Mouse (Mus musculus) hindbrain, postnatal 0 days (tissue): ENCODE measurements around the gene Spag4. TPM values are rescaled to one million over a fixed set of nuclear protein-coding genes. Genes with fewer than 3 reads are reported as not detected.
"Not testable (repeated sequence)": the region's sequence is repeated elsewhere in the genome, so short reads cannot be mapped to it uniquely, and the experiment has no call there.

Experiments
- ATAC-seq: fragments of 200-750 bp; cut with Nextera tagmentation; 2 replicates; pipeline ENCODE4 v1.8.0; 2017; ENCODE audit warnings: mild to moderate bottlenecking, moderate TSS enrichment, moderate library complexity
- DNase-seq: peaks from one replicate; pipeline ENCODE4 v3.0.0-alpha.2; 2015; ENCODE audit warnings: low spot score
- H3K27ac ChIP-seq: fragments of 300-500 bp; sonication (generic); 2 replicates; pipeline ENCODE4 v1.5.1; 2014; ENCODE audit warnings: mild to moderate bottlenecking
- H3K27me3 ChIP-seq: fragments of 300-500 bp; sonication (generic); 2 replicates; pipeline ENCODE4 v1.6.1; 2014; ENCODE audit warnings: low read length, mixed read lengths; ENCODE audit not compliant: insufficient read depth
- H3K36me3 ChIP-seq: fragments of 300-500 bp; sonication (generic); 2 replicates; pipeline ENCODE4 v1.6.1; 2014; ENCODE audit warnings: low read length, mixed read lengths; ENCODE audit not compliant: insufficient read depth
- H3K4me1 ChIP-seq: fragments of 300-500 bp; sonication (generic); 2 replicates; pipeline ENCODE4 v1.6.1; 2014; ENCODE audit warnings: antibody characterized with exemption, low read length, mixed read lengths; ENCODE audit not compliant: insufficient read depth
- H3K4me2 ChIP-seq: fragments of 300-500 bp; sonication (generic); 2 replicates; pipeline ENCODE4 v1.6.1; 2014; ENCODE audit warnings: low read depth, mild to moderate bottlenecking, low read length, moderate library complexity, mixed read lengths
- H3K4me3 ChIP-seq: fragments of 300-500 bp; sonication (generic); 2 replicates; pipeline ENCODE4 v1.5.1; 2014; ENCODE audit warnings: low read length
- H3K9ac ChIP-seq: fragments of 300-500 bp; sonication (generic); replicated peaks from 2 replicates; pipeline ENCODE4 v1.6.1; 2014; ENCODE audit warnings: mild to moderate bottlenecking, low read length, moderate library complexity, mixed read lengths
- H3K9me3 ChIP-seq: fragments of 300-500 bp; sonication (generic); 2 replicates; pipeline ENCODE4 v1.6.1; 2016; ENCODE audit warnings: low read length, mixed read lengths
- CTCF ChIP-seq: IDR thresholded peaks from 2 replicates; pipeline ENCODE4 v1.5.1; 2016; ENCODE audit warnings: antibody characterized with exemption, control low read depth, low read depth
- WGBS: fragments of 180-500 bp; shearing (Covaris S2); extraction: QIAGEN DNeasy Blood & Tissue Kit; methylation state at CpG from one replicate; pipeline ENCODE4 v1.1.7; 2014; 5-methylcytosine and 5-hydroxymethylcytosine counted together
- polyA plus RNA-seq: library from polyadenylated mRNA; unstranded; fragments of >200 nt; fragmentation: Nextera tagmentation; extraction: Ambion mirVana; gene quantifications from 2 replicates; pipeline ENCODE4 v1.2.1, GENCODE M21; 2015
- total RNA-seq: library from RNA; depleted of rRNA; stranded (reverse); fragments of >200 nt; gene quantifications from 2 replicates; pipeline ENCODE4 v1.2.3, GENCODE M21; 2014; rRNA removed

The Spag4 gene
- total and polyA plus RNA-seq, 2 experiments from 2014 or later: 7.9 to 8.7 TPM

DNA sequence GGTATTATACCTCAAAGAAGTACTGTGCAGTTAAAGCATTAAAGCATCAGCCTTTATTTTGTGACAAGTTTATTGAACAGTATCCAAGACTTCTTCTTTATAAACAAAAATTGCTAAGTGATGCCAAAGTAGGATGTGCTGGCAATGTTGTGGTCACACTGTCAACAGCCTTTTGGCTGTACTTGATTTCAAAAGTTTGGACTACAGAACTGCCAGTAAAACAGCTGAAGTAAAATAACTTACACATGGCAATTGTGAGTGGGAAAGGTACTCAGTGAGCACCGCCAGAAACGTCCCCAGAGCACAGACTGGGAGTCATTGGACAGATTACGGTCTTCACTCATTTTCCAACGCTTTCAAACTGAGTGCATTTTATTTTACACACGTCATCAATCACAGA, 27.0 kb downstream of the Spag4 start:
- no peaks in the 10 kb centered on the region for H3K27me3 ChIP-seq
- no peak overlapping the region for H3K9ac ChIP-seq
- H3K9me3 ChIP-seq: no peaks in the 10 kb centered on the region
- H3K36me3 ChIP-seq: peaks cover 14% of the 10 kb centered on the region
- WGBS: 62% methylated on average over 5 of the region's 5 CpGs
- H3K4me2 ChIP-seq: no peak overlapping the region
- no peak overlapping the region for H3K27ac ChIP-seq
- TF ChIP-seq CTCF: no peak
- no peak for DNase-seq
- ATAC-seq: no peak
- no peak overlapping the region for H3K4me3 ChIP-seq
- H3K4me1 ChIP-seq: no peaks in the 10 kb centered on the region

DNA sequence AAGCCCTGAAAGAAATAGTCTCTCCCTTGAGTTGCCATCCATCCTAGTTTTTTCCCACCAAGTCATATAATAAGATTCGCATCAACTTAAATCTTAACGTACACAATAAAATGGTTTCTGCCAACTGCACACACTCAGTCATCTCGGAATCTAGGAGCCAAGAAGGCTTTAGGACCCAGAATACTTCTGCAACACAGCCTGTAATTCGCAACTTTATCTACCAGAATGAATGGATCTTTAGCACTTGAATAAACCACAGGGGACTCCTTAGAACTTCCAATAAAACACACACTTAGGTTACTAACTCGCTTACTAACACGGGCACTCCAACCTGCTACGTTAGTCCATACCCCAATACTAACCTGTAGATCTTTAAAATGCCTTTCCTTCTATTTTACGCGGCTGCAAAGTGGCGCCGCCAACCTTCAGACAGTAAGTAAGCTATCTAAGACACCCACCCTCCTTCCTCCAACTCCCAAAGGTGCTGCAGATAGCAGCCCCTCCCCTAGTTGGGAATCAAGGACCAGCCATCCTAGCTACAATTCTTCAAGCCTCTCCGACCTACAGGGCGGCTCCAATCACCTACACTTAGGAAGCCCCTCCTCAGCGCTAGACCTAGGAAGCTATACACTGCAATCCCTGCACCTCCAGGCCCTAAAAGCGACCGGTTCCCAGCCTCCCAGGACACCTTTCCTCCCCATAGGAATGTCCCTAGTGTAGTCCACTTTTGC, 45.8 kb downstream of the Spag4 start:
- Histone ChIP-seq H3K27me3 (no peaks in the 10 kb centered on the region), H3K27ac (peak overlapping the region; percentile 97), H3K4me2 (peak overlapping the region; percentile 75), H3K4me3 (peak overlapping the region; percentile 98), H3K9me3 (no peaks in the 10 kb centered on the region), H3K36me3 (no peaks in the 10 kb centered on the region), H3K4me1 (peaks cover 8% of the 10 kb centered on the region), H3K9ac (peak overlapping the region; percentile 99)
- under 1% methylated on average over 16 of the region's 16 CpGs for WGBS
- no peak for TF ChIP-seq CTCF
- ATAC-seq: peak; percentile 77
- peak; percentile 55 for DNase-seq

DNA sequence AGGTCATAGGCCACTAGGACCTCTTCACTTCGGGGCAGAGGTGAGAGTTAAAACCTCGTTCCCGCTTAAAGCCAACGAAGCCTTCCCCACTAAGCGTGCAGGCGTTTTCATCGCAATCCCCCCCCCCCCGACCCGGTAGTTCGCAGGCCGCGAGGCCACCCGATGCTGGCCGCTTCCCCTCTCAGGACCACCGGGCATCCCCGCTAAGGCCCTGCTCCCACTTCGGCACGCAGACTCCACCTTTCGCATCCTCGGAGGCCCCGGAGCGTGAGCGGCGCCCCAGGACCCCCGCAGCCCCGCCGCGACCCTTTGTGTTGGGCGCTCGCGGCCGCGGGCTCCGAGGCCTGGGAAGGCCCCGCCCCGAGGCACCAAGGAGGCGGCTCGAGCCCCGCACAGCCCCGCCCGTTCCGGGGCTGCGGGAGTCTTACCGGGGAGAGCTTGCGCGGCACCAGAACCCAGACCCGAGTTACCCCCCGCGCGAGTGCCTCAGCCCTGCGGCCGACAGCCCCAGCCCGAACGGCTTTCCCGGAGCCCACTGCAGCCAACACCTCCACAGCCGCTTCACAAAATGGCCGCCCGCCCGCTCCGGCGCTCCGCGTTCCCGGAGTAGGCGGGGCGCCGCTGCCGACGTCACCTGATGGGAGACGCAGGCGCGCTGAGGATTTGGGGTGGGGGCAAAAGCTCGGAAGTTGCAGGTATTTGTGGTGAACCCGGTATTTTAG, 46.5 kb downstream of the Spag4 start, which contains the start of the genes Cpne1 and Rbm12:
Cpne1 (minus strand) TSS at position 608 of the 722 bp plus-strand sequence.
Rbm12 (minus strand) TSS at position 621 of the 722 bp plus-strand sequence.
- ATAC-seq: peak; percentile 94
- peak within 1 kb of the TSS; percentile 99 for H3K9ac ChIP-seq
- H3K4me2 ChIP-seq: peak within 1 kb of the TSS; percentile 75
- peak within 1 kb of the TSS; percentile 97 for H3K27ac ChIP-seq
- peak within 1 kb of the TSS; percentile 98 for H3K4me3 ChIP-seq
- H3K27me3 ChIP-seq: no peaks in the 10 kb centered on the region
- no peak for TF ChIP-seq CTCF
- H3K4me1 ChIP-seq: peaks cover 8% of the 10 kb centered on the region
- under 1% methylated on average over 67 of the region's 74 CpGs for WGBS
- no peaks in the 10 kb centered on the region for H3K9me3 ChIP-seq
- no peaks in the 10 kb centered on the region for H3K36me3 ChIP-seq
- peak; percentile 97 for DNase-seq

DNA sequence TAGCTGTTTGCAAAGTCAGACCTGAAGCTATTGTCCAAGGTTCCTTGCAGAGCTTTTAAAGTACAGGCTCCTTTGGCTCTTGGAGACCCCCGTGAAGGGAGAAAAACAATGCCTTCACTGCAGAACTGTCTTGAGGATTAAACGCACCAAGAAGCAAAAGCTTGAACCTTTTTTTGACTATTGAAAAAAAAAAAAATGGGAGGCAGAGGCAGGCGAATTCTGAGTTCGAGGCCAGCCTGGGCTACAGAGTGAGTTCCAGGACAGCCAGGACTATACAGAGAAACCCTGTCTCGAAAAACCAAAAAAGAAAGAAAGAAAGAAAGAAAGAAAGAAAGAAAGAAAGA, 47.1 kb downstream of the Spag4 start:
- peak overlapping the region; percentile 99 for H3K9ac ChIP-seq
- peak overlapping the region; percentile 75 for H3K4me2 ChIP-seq
- not testable (repeated sequence) for DNase-seq, H3K4me1 ChIP-seq, ATAC-seq, H3K27me3 ChIP-seq, H3K36me3 ChIP-seq, H3K9me3 ChIP-seq
- peak overlapping the region; percentile 97 for H3K27ac ChIP-seq
- H3K4me3 ChIP-seq: peak overlapping the region; percentile 98
- WGBS: 23% methylated on average over 5 of the region's 5 CpGs

DNA sequence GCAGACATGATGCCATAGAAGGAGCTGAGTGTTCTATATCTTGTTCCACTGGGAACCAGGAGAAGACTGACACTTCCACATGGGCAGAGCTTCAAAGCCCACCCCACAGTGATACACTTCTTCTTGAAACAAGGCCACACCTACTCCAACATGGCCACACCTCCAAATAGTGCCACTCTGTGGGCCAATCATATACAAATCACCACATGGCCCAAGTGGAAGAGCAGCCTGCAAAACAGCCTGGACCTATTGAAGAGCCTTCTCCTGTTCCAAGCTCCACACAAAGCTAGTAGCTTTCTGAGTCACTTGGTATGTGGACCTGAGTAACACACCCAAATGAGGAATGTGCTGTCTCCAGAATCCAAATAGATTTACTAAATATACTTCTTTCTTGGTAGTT, 54.6 kb downstream of the Spag4 start:
- H3K4me1 ChIP-seq: no peaks in the 10 kb centered on the region
- ATAC-seq: no peak
- TF ChIP-seq CTCF: no peak
- H3K9ac ChIP-seq: no peak overlapping the region
- H3K27me3 ChIP-seq: no peaks in the 10 kb centered on the region
- DNase-seq: no peak
- no peak overlapping the region for H3K4me2 ChIP-seq
- no peak overlapping the region for H3K4me3 ChIP-seq
- no peak overlapping the region for H3K27ac ChIP-seq
- H3K9me3 ChIP-seq: no peaks in the 10 kb centered on the region
- peaks cover 7% of the 10 kb centered on the region; the same call in 1 of the 2 replicates for H3K36me3 ChIP-seq

Other genes starting within 250 kb of the Spag4 start
- gene BC029722, start 245.7 kb upstream of the Spag4 start, total RNA-seq: 31.9 and 35.4 TPM in 2 replicates
- gene BC029722, start 245.7 kb upstream of the Spag4 start, polyA plus RNA-seq: 52.2 and 53.4 TPM in 2 replicates
- 105 and 110 TPM in 2 replicates for gene Eif6, start 238.2 kb upstream of the Spag4 start, total RNA-seq
- 138 and 144 TPM in 2 replicates for gene Eif6, start 238.2 kb upstream of the Spag4 start, polyA plus RNA-seq
- gene Fam83c, start 230.3 kb upstream of the Spag4 start, total RNA-seq: not detected in 2 replicates
- 0.10 and 0.15 TPM in 2 replicates for gene Fam83c, start 230.3 kb upstream of the Spag4 start, polyA plus RNA-seq
- gene Uqcc1, start 134.9 kb upstream of the Spag4 start, total RNA-seq: 38.0 and 39.4 TPM in 2 replicates
- gene Uqcc1, start 134.9 kb upstream of the Spag4 start, polyA plus RNA-seq: 55.6 and 61.4 TPM in 2 replicates
- gene Gm15557, start 124.4 kb upstream of the Spag4 start, total RNA-seq: not detected in 2 replicates
- gene Gm15557, start 124.4 kb upstream of the Spag4 start, polyA plus RNA-seq: not detected in 2 replicates
- 1.3 and 3.4 TPM in 2 replicates for gene Gdf5, start 119.8 kb upstream of the Spag4 start, total RNA-seq
- gene Gdf5, start 119.8 kb upstream of the Spag4 start, polyA plus RNA-seq: 0.95 and 1.3 TPM in 2 replicates
- 20.8 and 24.9 TPM in 2 replicates for gene Cep250, start 108.7 kb upstream of the Spag4 start, total RNA-seq
- 11.9 and 13.1 TPM in 2 replicates for gene Cep250, start 108.7 kb upstream of the Spag4 start, polyA plus RNA-seq
- gene 6430550D23Rik, start 57.2 kb upstream of the Spag4 start, total RNA-seq: 0.50 and 1.3 TPM in 2 replicates
- gene 6430550D23Rik, start 57.2 kb upstream of the Spag4 start, polyA plus RNA-seq: 0.97 and 1.4 TPM in 2 replicates
- gene Ergic3, start 57.1 kb upstream of the Spag4 start, total RNA-seq: 288 and 352 TPM in 2 replicates
- gene Ergic3, start 57.1 kb upstream of the Spag4 start, polyA plus RNA-seq: 430 and 472 TPM in 2 replicates
- not detected in 2 replicates for gene Fer1l4, start 12.2 kb upstream of the Spag4 start, total RNA-seq
- 0.15 TPM in 1 of 2 replicates, not detected in the other for gene Fer1l4, start 12.2 kb upstream of the Spag4 start, polyA plus RNA-seq
- gene Cpne1, start 46.8 kb downstream of the Spag4 start, total RNA-seq: 49.8 and 65.0 TPM in 2 replicates
- 12.8 and 16.4 TPM in 2 replicates for gene Cpne1, start 46.8 kb downstream of the Spag4 start, polyA plus RNA-seq
- 27.1 and 33.9 TPM in 2 replicates for gene Rbm12, start 46.8 kb downstream of the Spag4 start, total RNA-seq
- 15.5 and 16.9 TPM in 2 replicates for gene Rbm12, start 46.8 kb downstream of the Spag4 start, polyA plus RNA-seq
- 46.0 and 82.1 TPM in 2 replicates for gene Gm28036, start 61.9 kb downstream of the Spag4 start, total RNA-seq
- gene Gm28036, start 61.9 kb downstream of the Spag4 start, polyA plus RNA-seq: 10.6 and 12.0 TPM in 2 replicates
- 113 and 152 TPM in 2 replicates for gene Romo1, start 78.9 kb downstream of the Spag4 start, total RNA-seq
- 604 and 613 TPM in 2 replicates for gene Romo1, start 78.9 kb downstream of the Spag4 start, polyA plus RNA-seq
- gene Nfs1, start 79.0 kb downstream of the Spag4 start, total RNA-seq: 42.2 and 49.2 TPM in 2 replicates
- gene Nfs1, start 79.0 kb downstream of the Spag4 start, polyA plus RNA-seq: 37.5 and 39.2 TPM in 2 replicates
- 250 and 341 TPM in 2 replicates for gene Rbm39, start 115.1 kb downstream of the Spag4 start, total RNA-seq
- gene Rbm39, start 115.1 kb downstream of the Spag4 start, polyA plus RNA-seq: 448 and 480 TPM in 2 replicates
- 27.3 and 31.0 TPM in 2 replicates for gene Phf20, start 131.3 kb downstream of the Spag4 start, total RNA-seq
- 100 and 105 TPM in 2 replicates for gene Phf20, start 131.3 kb downstream of the Spag4 start, polyA plus RNA-seq
- gene Cnbd2, start 247.1 kb downstream of the Spag4 start, total RNA-seq: 1.7 and 3.3 TPM in 2 replicates
- gene Cnbd2, start 247.1 kb downstream of the Spag4 start, polyA plus RNA-seq: 7.9 and 8.2 TPM in 2 replicates
- 348 and 377 TPM in 2 replicates for gene Scand1, start 247.5 kb downstream of the Spag4 start, total RNA-seq
- gene Scand1, start 247.5 kb downstream of the Spag4 start, polyA plus RNA-seq: 129 and 132 TPM in 2 replicates